Mouse (Mus musculus): ENCODE measurements around the gene Cnot3. TPM values are rescaled to one million over a fixed set of nuclear protein-coding genes. Genes with fewer than 3 reads are reported as not detected.
A peak's percentile ranks its signal among the peaks of the same experiment; 100 is the strongest.

Cnot3 gene
- total RNA-seq, 2 experiments from 2014 or later: 56.7 to 58.5 TPM

- DNase-seq: no peak
Measured at GRCm38 (mm10) chr7:3646641-3647040, 1.6 kb downstream of the Cnot3 start.

- no peak for DNase-seq
Measured at GRCm38 (mm10) chr7:3656966-3657365, 11.9 kb downstream of the Cnot3 start.

- DNase-seq: no peak
Measured at GRCm38 (mm10) chr7:3658578-3658977, 13.5 kb downstream of the Cnot3 start.

- DNase-seq: peak; percentile 30
Measured at GRCm38 (mm10) chr7:3664524-3665214, 19.6 kb downstream of the Cnot3 start.

GRCm38 (mm10) chr7:3665215-3666114 lies 20.4 kb downstream of the Cnot3 start, which contains the start of gene Leng1:
TSS of gene Leng1 (minus strand) at chr7:3665840.
- peak; percentile 96 for DNase-seq

GRCm38 (mm10) chr7:3666921-3667391 lies 21.9 kb downstream of the Cnot3 start:
- peak; percentile 44 for DNase-seq

- DNase-seq: peak; percentile 91
Measured at GRCm38 (mm10) chr7:3674507-3675227, 29.6 kb downstream of the Cnot3 start.

GRCm38 (mm10) chr7:3675228-3675548 lies 30.1 kb downstream of the Cnot3 start:
- DNase-seq: no peak

GRCm38 (mm10) chr7:3676371-3676770 lies 31.3 kb downstream of the Cnot3 start:
- no peak for DNase-seq

GRCm38 (mm10) chr7:3677342-3677741 lies 32.3 kb downstream of the Cnot3 start, which contains the start of gene Tmc4:
TSS of gene Tmc4 (minus strand) at chr7:3677553.
- no peak for DNase-seq

- DNase-seq: no peak
Measured at GRCm38 (mm10) chr7:3683908-3684550, 39.0 kb downstream of the Cnot3 start.

GRCm38 (mm10) chr7:3684698-3685097 lies 39.6 kb downstream of the Cnot3 start:
- DNase-seq: no peak

- no peak for DNase-seq
Measured at GRCm38 (mm10) chr7:3685400-3686187, 40.5 kb downstream of the Cnot3 start.

GRCm38 (mm10) chr7:3691919-3692318 lies 46.9 kb downstream of the Cnot3 start:
- DNase-seq: no peak

GRCm38 (mm10) chr7:3692382-3692986 lies 47.4 kb downstream of the Cnot3 start, which contains the start of gene Tsen34:
TSS of gene Tsen34 (plus strand) at chr7:3692863.
- DNase-seq: no peak

GRCm38 (mm10) chr7:3692987-3693808 lies 48.1 kb downstream of the Cnot3 start, which contains the start of gene Mboat7:
TSS of gene Mboat7 (minus strand) at chr7:3693523.
- DNase-seq: peak; percentile 96

- no peak for DNase-seq
Measured at GRCm38 (mm10) chr7:3693809-3694075, 48.7 kb downstream of the Cnot3 start.

- peak; percentile 82 for DNase-seq
Measured at GRCm38 (mm10) chr7:3694076-3694948, 49.2 kb downstream of the Cnot3 start.

- DNase-seq: peak; percentile 51
Measured at GRCm38 (mm10) chr7:3694949-3695305, 49.9 kb downstream of the Cnot3 start.

Measured in adrenal gland, postnatal 10 days (tissue).